Mouse (Mus musculus): ENCODE results near the gene Ttc7b.

Gene Ttc7b

GRCm38 (mm10) chr12:100293956-100294355 is 226.7 kb downstream of the Ttc7b start:
- no peak for DNase-seq

- no peak for DNase-seq
These were observed 229.6 kb downstream of the Ttc7b start for GRCm38 (mm10) chr12:100290711-100291685.

- no peak for DNase-seq
These were observed 230.5 kb downstream of the Ttc7b start for GRCm38 (mm10) chr12:100290178-100290531.

GRCm38 (mm10) chr12:100289267-100290177 is 231.1 kb downstream of the Ttc7b start:
- DNase-seq, result no peak

GRCm38 (mm10) chr12:100288018-100288417 is 232.6 kb downstream of the Ttc7b start:
- DNase-seq, result no peak

- no peak for DNase-seq
These were observed 233.1 kb downstream of the Ttc7b start for GRCm38 (mm10) chr12:100287565-100287964.

GRCm38 (mm10) chr12:100283283-100283682 is 237.3 kb downstream of the Ttc7b start:
- DNase-seq, result no peak

- peak in 1 of 2 experiments; percentile 21 for DNase-seq
These were observed 238.4 kb downstream of the Ttc7b start for GRCm38 (mm10) chr12:100282025-100282885.

GRCm38 (mm10) chr12:100280972-100281794 is 239.4 kb downstream of the Ttc7b start:
- no peak for DNase-seq

GRCm38 (mm10) chr12:100279898-100280297 is 240.7 kb downstream of the Ttc7b start:
- no peak for DNase-seq

GRCm38 (mm10) chr12:100278358-100278757 is 242.3 kb downstream of the Ttc7b start:
- no peak for DNase-seq

- no peak for DNase-seq
These were observed 243.1 kb downstream of the Ttc7b start for GRCm38 (mm10) chr12:100277534-100277905.

GRCm38 (mm10) chr12:100276607-100277533 is 243.8 kb downstream of the Ttc7b start:
- peak in 1 of 2 experiments; percentile 31 for DNase-seq

GRCm38 (mm10) chr12:100275850-100276249 is 244.8 kb downstream of the Ttc7b start:
- DNase-seq, result no peak

GRCm38 (mm10) chr12:100273033-100273432 is 247.6 kb downstream of the Ttc7b start:
- no peak for DNase-seq

- no peak for DNase-seq
These were observed 250.5 kb downstream of the Ttc7b start for GRCm38 (mm10) chr12:100269967-100270662.

- no peak for DNase-seq
These were observed 252.6 kb downstream of the Ttc7b start for GRCm38 (mm10) chr12:100268011-100268410.

GRCm38 (mm10) chr12:100265546-100266309 is 254.9 kb downstream of the Ttc7b start:
- DNase-seq, result no peak

- no peak for DNase-seq
These were observed 255.7 kb downstream of the Ttc7b start for GRCm38 (mm10) chr12:100264941-100265340.

All from thymus, adult 18-20 months (tissue).